In the genomic region with DNA sequence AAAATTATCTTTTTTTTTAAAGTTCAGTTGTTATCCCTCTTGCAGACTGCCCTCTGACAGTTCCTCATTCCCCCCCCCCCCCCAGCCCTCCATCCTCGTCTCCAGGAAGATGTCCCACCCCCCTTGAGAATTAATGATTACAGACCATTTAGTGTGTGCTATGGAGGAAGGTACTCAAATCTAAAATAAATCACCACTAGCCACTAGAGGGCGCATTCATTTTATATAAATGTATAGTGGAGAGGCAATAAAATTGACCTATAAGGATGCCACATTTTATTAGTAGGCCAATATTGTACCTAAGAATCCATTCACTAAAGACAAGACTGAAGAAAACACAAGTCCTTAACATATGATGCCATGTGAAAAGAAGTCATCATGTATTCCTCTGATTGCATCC, we compare ENCODE assay signal across 9 mouse cellular contexts. TPM values are rescaled to one million over a fixed set of nuclear protein-coding genes. Genes with fewer than 3 reads are reported as not detected.
A peak's percentile ranks its signal among the peaks of the same experiment; 100 is the strongest.
DNase-seq lines count a peak whose midpoint lies in the region; ATAC-seq and TF ChIP-seq lines count a peak whose summit lies in the region.
"Had no signal": no experiment of that assay in that cellular context is flagged by ENCODE, and none has a peak within 500 bp of the region (broad histone marks: within the 10 kb centered on the region; RNA-seq: fewer than 3 reads in every experiment).

No protein-coding gene starts in this region.

- H3K9ac ChIP-seq in forebrain, embryonic 14.5 days (ENCODE audit: low read length): no peak overlapping the region
- H3K9ac ChIP-seq: limb, embryonic 12.5 days had no signal

- no peaks in the 10 kb centered on the region for H3K27me3 ChIP-seq in E14TG2a.4 (ENCODE audit: insufficient read depth, low read length)
- no peaks in the 10 kb centered on the region for H3K27me3 ChIP-seq in forebrain, embryonic 14.5 days (replicated peaks; ENCODE audit: control insufficient read depth, insufficient read depth, low read length)
- H3K27me3 ChIP-seq: limb, embryonic 12.5 days had no signal

- peak; percentile 61 for TF ChIP-seq CTCF in E14TG2a.4 (conservative IDR thresholded peaks at IDR 0.05; ENCODE audit: low read length)

- no peak overlapping the region for H3K4me3 ChIP-seq in E14TG2a.4 (replicated peaks; ENCODE audit: low read length)
- H3K4me3 ChIP-seq in forebrain, embryonic 14.5 days (ENCODE audit: low read depth, low read length): no peak overlapping the region
- H3K4me3 ChIP-seq: limb, embryonic 12.5 days had no signal

- peaks cover 28% of the 10 kb centered on the region for H3K4me1 ChIP-seq in E14TG2a.4 (replicated peaks; ENCODE audit: low read depth, low read length)
- H3K4me1 ChIP-seq in forebrain, embryonic 14.5 days (ENCODE audit: control insufficient read depth, insufficient read depth, low read length): no peaks in the 10 kb centered on the region
- H3K4me1 ChIP-seq: limb, embryonic 12.5 days had no signal

- no peaks in the 10 kb centered on the region for H3K36me3 ChIP-seq in E14TG2a.4 (ENCODE audit: insufficient read depth, low read length)
- no peaks in the 10 kb centered on the region for H3K36me3 ChIP-seq in forebrain, embryonic 14.5 days (ENCODE audit: control insufficient read depth, insufficient read depth, low read length)
- H3K36me3 ChIP-seq: limb, embryonic 12.5 days had no signal

- H3K9me3 ChIP-seq in E14TG2a.4 (ENCODE audit: low read length): no peaks in the 10 kb centered on the region
- H3K9me3 ChIP-seq in forebrain, embryonic 14.5 days (replicated peaks; ENCODE audit: control insufficient read depth, low read length): no peaks in the 10 kb centered on the region
- H3K9me3 ChIP-seq: limb, embryonic 12.5 days had no signal

- no peak overlapping the region for H3K4me2 ChIP-seq in forebrain, embryonic 14.5 days (ENCODE audit: low read length)
- H3K4me2 ChIP-seq: limb, embryonic 12.5 days had no signal

- no peak for ATAC-seq in CD4-positive, CD25-positive, alpha-beta regulatory T cell, adult 4 months
- 0 out of 2 replicates have a peak, but pooled peaks have one; percentile 26 for ATAC-seq in forebrain, embryonic 14.5 days

- peak; percentile 10 for DNase-seq in CD4-positive, CD25-positive, alpha-beta regulatory T cell, adult 2 months (ENCODE audit: low read depth, low spot score)
- peak; percentile 8 for DNase-seq in kidney, adult 9 months
- no peak for DNase-seq in kidney, postnatal 10 days
- peak; percentile 69 for DNase-seq in forebrain, embryonic 14.5 days (ENCODE audit: low spot score)
- DNase-seq in B cell, adult 2 months: no peak
- no peak for DNase-seq in cerebellum, postnatal 4 days (ENCODE audit: low spot score in 2 of 2)

- WGBS in forebrain, embryonic 14.5 days: 33% methylated on average over 2 of the region's 2 CpGs

- H3K27ac ChIP-seq in forebrain, embryonic 14.5 days (ENCODE audit: low read depth, low read length): no peak overlapping the region
- H3K27ac ChIP-seq: limb, embryonic 12.5 days had no signal

RNA-seq across cellular contexts. Expression of a gene that starts 40.0 kb away (rescaled TPM):
- not detected for polyA plus RNA-seq in CD4-positive, CD25-positive, alpha-beta regulatory T cell, adult 4 months (2017; shearing (Covaris generic))
- 6.7 and 9.7 TPM in 2 replicates for polyA plus RNA-seq in forebrain, embryonic 14.5 days (2014; fragmentation: Nextera tagmentation; extraction: Ambion mirVana)

Comparison
In these comparisons a context has a peak if more than half of its experiments do, and no peak if none do; other contexts are left out.
1. DNase-seq: peak in CD4-positive, CD25-positive, alpha-beta regulatory T cell, adult 2 months (single experiment), kidney, adult 9 months (single experiment) and forebrain, embryonic 14.5 days (single experiment); none in kidney, postnatal 10 days (single experiment), B cell, adult 2 months (0 of 2) and cerebellum, postnatal 4 days (0 of 2).